Mouse (Mus musculus): ENCODE measurements around the gene Hist1h3e. TPM values are rescaled to one million over a fixed set of nuclear protein-coding genes. Genes with fewer than 3 reads are reported as not detected.
"Not testable (repeated sequence)": the region's sequence is repeated elsewhere in the genome, so short reads cannot be mapped to it uniquely, and the experiment has no call there.

Gene Hist1h3e
- total RNA-seq, 2 experiments from 2014 or later = 65.0 to 81.2 TPM

GRCm38 (mm10) chr13:23585029-23585441 lies 22.9 kb upstream of the Hist1h3e start:
- DNase-seq (ENCODE audit: extremely low spot score in 1 of 2, low spot score in 2 of 2) = peak; percentile 44 to 76
- intact Hi-C loops (cut with DNase I) = no loop called here

DNA sequence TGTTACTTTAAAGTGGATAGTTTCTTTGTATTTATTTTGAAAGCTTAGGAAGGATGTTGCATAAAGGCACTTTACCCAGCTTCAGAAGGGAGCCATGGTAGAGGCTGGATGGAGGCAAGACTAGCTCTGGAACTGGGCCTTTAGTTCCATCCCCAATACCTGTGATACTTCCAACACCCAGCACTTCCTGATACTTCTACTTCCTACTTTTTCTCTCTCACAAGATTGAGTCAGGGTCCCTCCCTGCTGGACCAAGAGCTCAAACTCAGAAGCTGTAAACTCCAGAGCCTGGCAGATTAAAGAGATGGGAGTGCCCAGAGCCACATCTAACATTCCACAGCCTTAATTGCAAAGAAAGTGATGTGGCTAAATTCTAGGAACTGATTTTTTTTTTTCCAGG lies 22.2 kb upstream of the Hist1h3e start:
- intact Hi-C loops (cut with DNase I) = loop anchor here (5.0 kb wide), 2 partner anchors 98 to 153 kb away; partner anchors contain the start of genes Hist1h1c, Hist1h2ac and Hist1h2bc

DNA sequence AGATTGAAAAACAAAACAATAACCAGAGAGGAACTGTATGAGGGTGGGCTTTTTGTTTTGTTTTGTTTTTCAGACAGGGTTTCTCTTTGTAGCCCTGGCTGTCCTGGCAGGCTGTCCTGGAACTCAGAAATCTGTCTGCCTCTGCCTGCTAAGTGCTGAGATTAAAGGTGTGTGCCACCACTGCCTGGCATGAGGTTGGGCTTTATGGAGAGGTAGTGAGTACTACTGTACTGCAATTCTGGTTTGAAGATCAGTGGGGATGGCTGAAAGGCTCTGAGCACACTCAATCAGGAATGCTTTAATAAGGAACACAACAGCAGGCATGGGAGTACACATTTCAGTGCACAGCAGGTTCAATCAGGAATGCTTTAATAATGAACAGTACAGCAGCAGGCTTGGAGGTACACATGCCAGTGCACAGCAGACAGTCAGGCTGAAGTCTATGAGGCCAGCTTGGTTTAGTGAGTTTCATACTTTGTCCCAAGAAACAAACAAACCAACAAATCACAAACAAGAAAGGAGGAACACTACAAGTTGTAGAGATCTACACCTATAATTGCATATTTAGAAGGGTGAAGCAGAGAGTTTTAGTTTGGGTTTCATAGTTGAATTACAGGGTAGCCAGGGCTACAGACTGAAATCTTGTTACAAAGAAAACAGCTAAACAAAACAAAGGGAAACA lies 21.4 kb upstream of the Hist1h3e start:
- no peak for DNase-seq (ENCODE audit: extremely low spot score in 1 of 2, low spot score in 2 of 2)
- intact Hi-C loops (cut with DNase I) = loop anchor here (5.0 kb wide), 2 partner anchors 99 to 154 kb away; partner anchors contain the start of genes Hist1h1c, Hist1h2ac and Hist1h2bc

More for the DNA sequence above, 22.2 kb upstream of the Hist1h3e start:
- no peak for DNase-seq (ENCODE audit: extremely low spot score in 1 of 2, low spot score in 2 of 2)

DNA sequence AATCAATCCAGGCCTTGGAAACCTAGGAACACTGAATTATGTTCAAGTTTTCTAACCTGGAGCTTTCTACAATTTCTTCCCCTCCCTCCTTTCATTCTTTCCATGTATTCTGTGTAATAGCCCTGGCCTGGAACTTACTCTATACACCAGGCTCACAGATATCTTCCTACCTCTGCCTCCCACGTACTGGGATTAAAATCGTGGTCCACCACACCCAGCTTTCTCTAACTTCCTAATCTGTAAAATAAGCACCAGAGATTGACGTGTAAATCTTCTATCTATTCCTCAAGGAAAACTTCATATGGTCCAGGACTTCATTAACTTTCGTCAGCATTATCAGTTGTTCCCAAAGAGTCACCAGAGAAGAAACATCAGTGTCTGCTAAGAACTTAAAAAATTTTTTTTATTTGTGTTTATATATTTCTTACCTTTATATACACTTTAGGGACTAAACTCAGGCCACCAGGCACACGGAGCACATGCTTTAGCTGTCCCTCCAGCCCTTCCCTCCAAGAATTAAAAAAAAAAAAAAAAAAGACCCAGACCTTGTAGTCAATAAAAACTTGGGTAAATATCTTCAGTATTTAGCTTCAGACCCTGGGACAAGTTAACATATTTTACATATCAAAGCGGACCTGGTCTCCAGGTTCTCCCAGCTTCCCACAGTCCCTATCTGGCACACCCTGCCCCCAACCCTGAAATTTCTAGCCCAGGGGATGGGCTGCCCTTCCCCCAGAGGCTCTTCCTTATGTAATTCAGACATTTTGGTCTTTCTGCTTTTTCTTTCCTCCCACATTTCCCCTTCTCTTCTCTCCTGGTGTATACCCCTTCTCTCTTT lies 20.3 kb upstream of the Hist1h3e start:
- intact Hi-C loops (cut with DNase I) = loop anchor here (5.0 kb wide), 2 partner anchors 100 to 155 kb away; partner anchors contain the start of genes Hist1h1c, Hist1h2ac and Hist1h2bc
- DNase-seq (ENCODE audit: extremely low spot score in 1 of 2, low spot score in 2 of 2) = no peak

- DNase-seq (ENCODE audit: extremely low spot score in 1 of 2, low spot score in 2 of 2) = peak; percentile 93 to 99
- intact Hi-C loops (cut with DNase I) = loop anchor here (5.0 kb wide), 2 partner anchors 101 to 156 kb away; partner anchors contain the start of genes Hist1h1c, Hist1h2ac and Hist1h2bc
These were observed 19.4 kb upstream of the Hist1h3e start, which contains the start of gene Hist1h4d for GRCm38 (mm10) chr13:23581408-23582218. Hist1h4d (plus strand) TSS chr13:23581598.

DNA sequence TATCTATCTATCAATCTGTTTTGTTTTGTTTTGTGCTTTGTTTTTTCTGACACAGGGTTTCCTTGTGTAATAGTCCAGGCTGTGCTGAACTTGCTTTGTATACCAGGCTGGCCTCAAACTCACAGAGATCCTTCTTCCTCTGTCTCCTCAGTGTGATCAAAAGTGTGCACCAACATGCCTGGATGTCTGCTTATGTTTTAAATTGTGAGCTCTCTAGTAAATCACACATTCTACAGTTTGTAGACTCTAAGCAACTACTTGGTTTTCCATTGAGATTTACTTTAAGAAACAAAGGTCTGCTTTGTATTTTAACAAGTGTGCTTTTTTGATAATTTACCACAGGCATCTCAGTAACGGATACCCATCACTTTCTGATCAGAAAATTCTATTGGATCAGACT lies 15.7 kb upstream of the Hist1h3e start:
- intact Hi-C loops (cut with DNase I) = no loop called here
- no peak for DNase-seq (ENCODE audit: extremely low spot score in 1 of 2, low spot score in 2 of 2)

- intact Hi-C loops (cut with DNase I) = no loop called here
- no peak for DNase-seq (ENCODE audit: extremely low spot score in 1 of 2, low spot score in 2 of 2)
These were observed 14.9 kb upstream of the Hist1h3e start for GRCm38 (mm10) chr13:23576906-23577639.

- intact Hi-C loops (cut with DNase I) = no loop called here
- no peak for DNase-seq (ENCODE audit: extremely low spot score in 1 of 2, low spot score in 2 of 2)
These were observed 14.2 kb upstream of the Hist1h3e start for GRCm38 (mm10) chr13:23576351-23576881.

DNA sequence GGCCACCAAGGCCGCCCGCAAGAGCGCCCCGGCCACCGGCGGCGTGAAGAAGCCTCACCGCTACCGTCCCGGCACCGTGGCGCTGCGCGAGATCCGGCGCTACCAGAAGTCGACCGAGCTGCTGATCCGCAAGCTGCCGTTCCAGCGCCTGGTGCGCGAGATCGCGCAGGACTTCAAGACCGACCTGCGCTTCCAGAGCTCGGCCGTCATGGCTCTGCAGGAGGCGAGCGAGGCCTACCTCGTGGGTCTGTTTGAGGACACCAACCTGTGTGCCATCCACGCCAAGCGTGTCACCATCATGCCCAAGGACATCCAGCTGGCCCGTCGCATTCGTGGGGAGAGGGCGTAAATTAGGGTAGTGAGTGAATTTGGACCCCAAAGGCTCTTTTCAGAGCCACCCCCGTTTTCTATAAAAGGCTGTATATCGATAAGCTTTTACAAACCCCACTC lies 13.7 kb upstream of the Hist1h3e start:
- DNase-seq (ENCODE audit: extremely low spot score in 1 of 2, low spot score in 2 of 2); intact Hi-C loops (cut with DNase I): not testable (repeated sequence)

DNA sequence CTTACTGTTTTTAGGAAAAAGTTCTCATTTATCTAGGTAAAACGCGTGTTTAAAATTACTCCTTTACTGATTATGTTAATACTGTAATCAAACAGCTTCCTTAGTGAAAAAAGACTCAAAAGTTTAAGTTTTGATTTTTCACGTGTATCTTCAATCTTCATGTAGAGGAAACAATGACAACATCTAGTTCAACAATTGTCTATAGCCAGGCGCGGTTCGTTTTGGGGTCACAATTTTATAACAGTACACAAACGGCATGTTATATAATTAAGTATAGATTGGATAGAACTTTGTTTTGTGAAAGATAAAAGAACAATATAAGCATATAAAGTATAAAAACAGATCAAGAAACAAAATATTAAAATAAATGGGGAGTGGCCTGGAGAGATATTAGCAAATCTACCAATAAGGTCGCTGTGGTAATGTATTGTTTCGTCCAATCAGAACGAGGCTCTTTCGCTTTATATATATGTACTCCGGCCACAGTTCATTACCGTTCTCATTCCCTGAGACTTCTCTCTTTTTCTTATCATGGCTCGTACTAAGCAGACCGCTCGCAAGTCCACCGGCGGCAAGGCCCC lies 13.2 kb upstream of the Hist1h3e start, which contains the start of gene Hist1h3d:
Gene Hist1h3d, plus strand, starts transcription at position 493 of the 581 bp plus-strand sequence.
- intact Hi-C loops (cut with DNase I) = no loop called here
- DNase-seq (ENCODE audit: extremely low spot score in 1 of 2, low spot score in 2 of 2) = peak in 1 of 2 experiments; percentile 75

DNA sequence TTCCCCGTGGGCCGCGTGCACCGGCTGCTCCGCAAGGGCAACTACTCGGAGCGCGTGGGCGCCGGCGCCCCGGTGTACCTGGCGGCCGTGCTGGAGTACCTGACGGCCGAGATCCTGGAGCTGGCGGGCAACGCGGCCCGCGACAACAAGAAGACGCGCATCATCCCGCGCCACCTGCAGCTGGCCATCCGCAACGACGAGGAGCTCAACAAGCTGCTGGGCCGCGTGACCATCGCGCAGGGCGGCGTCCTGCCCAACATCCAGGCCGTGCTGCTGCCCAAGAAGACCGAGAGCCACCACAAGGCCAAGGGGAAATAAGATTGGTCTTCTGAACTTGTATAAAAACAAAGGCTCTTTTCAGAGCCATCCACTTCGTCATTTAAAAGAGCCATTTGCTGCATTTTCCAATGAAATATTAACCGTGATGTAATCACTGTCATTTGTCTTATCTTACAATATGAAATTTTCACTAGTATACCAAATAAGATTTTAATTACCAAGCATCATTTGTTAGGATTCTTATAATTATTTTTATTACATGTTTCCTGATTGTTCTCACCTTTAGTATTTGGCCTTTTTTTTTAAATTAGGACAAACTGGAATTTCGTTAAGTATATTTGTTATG lies 12.5 kb upstream of the Hist1h3e start:
- DNase-seq (ENCODE audit: extremely low spot score in 1 of 2, low spot score in 2 of 2); intact Hi-C loops (cut with DNase I): not testable (repeated sequence)

- intact Hi-C loops (cut with DNase I) = not testable (repeated sequence)
- DNase-seq (ENCODE audit: extremely low spot score in 1 of 2, low spot score in 2 of 2) = peak; percentile 92 to 98
These were observed 11.8 kb upstream of the Hist1h3e start, which contains the start of the genes Hist1h2bf and Hist1h2ad for GRCm38 (mm10) chr13:23573898-23574524. Hist1h2bf (minus strand) TSS chr13:23574196. Hist1h2ad (plus strand) TSS chr13:23574381.

- DNase-seq (ENCODE audit: extremely low spot score in 1 of 2, low spot score in 2 of 2); intact Hi-C loops (cut with DNase I): not testable (repeated sequence)
These were observed 11.1 kb upstream of the Hist1h3e start for GRCm38 (mm10) chr13:23573034-23573897.

DNA sequence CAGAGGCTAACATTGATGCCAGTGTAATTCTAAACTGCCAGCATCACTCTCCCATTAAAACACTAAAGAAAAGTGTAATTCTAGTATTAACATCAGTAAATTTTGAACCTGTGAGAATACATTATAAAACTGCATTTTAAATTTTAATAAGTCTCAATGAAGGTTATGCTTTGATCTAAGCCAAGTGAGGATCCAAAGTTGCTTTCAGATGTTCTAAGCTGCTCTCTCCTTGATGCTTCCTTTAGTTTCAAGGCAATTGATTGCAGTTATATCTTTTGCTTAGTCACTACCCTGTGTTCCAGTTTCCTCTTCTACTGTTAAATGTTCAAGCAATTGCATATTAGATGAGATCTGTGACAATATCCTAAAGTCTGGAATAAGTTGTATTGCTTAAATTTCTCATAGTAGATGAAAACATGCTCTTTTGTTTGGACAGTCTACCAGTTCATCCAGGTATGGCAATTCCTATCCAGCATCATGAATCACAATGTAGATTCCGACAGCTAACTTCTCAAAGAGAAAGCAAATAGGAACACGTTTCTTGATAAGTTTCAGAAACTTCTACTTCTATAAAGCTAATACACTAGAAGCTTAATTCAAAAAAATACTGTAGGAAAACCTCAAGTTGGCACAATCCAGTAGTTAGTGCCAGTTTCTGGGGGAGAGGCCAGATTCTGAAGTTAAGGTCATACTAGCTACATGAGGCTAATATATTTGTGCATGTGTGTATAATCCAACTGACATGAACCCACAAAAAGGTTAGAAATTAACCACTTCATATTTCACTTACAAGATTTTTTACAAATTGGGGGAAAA lies 10.3 kb upstream of the Hist1h3e start:
- intact Hi-C loops (cut with DNase I) = no loop called here

More for the DNA sequence above, 10.3 kb upstream of the Hist1h3e start:
- DNase-seq (ENCODE audit: extremely low spot score in 1 of 2, low spot score in 2 of 2) = no peak

All from left cerebral cortex, postnatal 10 days (tissue).